Mouse (Mus musculus): ENCODE data around the gene Fbxo9.
"Not testable (repeated sequence)": the region's sequence is repeated elsewhere in the genome, so short reads cannot be mapped to it uniquely, and the experiment has no call there.

Gene Fbxo9

GRCm38 (mm10) chr9:78107912-78108795, 711 bp downstream of the Fbxo9 start:
- peak; percentile 84 for DNase-seq

- no peak for DNase-seq
Observed at GRCm38 (mm10) chr9:78107582-78107911, 1.3 kb downstream of the Fbxo9 start.

- peak; percentile 42 for DNase-seq
Observed at GRCm38 (mm10) chr9:78106821-78107220, 2.0 kb downstream of the Fbxo9 start.

- no peak for DNase-seq
Observed at GRCm38 (mm10) chr9:78105501-78105932, 3.3 kb downstream of the Fbxo9 start.

- no peak for DNase-seq
Observed at GRCm38 (mm10) chr9:78104973-78105372, 3.9 kb downstream of the Fbxo9 start.

GRCm38 (mm10) chr9:78103965-78104560, 4.8 kb downstream of the Fbxo9 start:
- no peak for DNase-seq

GRCm38 (mm10) chr9:78101431-78101830, 7.4 kb downstream of the Fbxo9 start:
- no peak for DNase-seq

GRCm38 (mm10) chr9:78100956-78101355, 7.9 kb downstream of the Fbxo9 start:
- no peak for DNase-seq

GRCm38 (mm10) chr9:78096376-78096775, 12.5 kb downstream of the Fbxo9 start:
- DNase-seq: no peak

- no peak for DNase-seq
Observed at GRCm38 (mm10) chr9:78095686-78096085, 13.2 kb downstream of the Fbxo9 start.

- DNase-seq: no peak
Observed at GRCm38 (mm10) chr9:78090596-78090995, 18.3 kb downstream of the Fbxo9 start.

- no peak for DNase-seq
Observed at GRCm38 (mm10) chr9:78089906-78090305, 19.0 kb downstream of the Fbxo9 start.

GRCm38 (mm10) chr9:78088971-78089370, 19.9 kb downstream of the Fbxo9 start:
- DNase-seq: no peak

GRCm38 (mm10) chr9:78088521-78088920, 20.3 kb downstream of the Fbxo9 start:
- DNase-seq: no peak

GRCm38 (mm10) chr9:78087751-78088150, 21.1 kb downstream of the Fbxo9 start:
- DNase-seq: no peak

GRCm38 (mm10) chr9:78085722-78086287, 23.1 kb downstream of the Fbxo9 start:
- no peak for DNase-seq

GRCm38 (mm10) chr9:78084341-78084740, 24.5 kb downstream of the Fbxo9 start:
- no peak for DNase-seq

GRCm38 (mm10) chr9:78081835-78082234, 27.0 kb downstream of the Fbxo9 start:
- DNase-seq: no peak

GRCm38 (mm10) chr9:78078240-78078639, 30.6 kb downstream of the Fbxo9 start:
- DNase-seq: no peak

- no peak for DNase-seq
Observed at GRCm38 (mm10) chr9:78075256-78075655, 33.6 kb downstream of the Fbxo9 start.

GRCm38 (mm10) chr9:78073713-78074340, 35.0 kb downstream of the Fbxo9 start:
- DNase-seq: no peak

GRCm38 (mm10) chr9:78073291-78073690, 35.6 kb downstream of the Fbxo9 start:
- not testable (repeated sequence) for DNase-seq

- DNase-seq: no peak
Observed at GRCm38 (mm10) chr9:78071626-78072025, 37.2 kb downstream of the Fbxo9 start.

- DNase-seq: no peak
Observed at GRCm38 (mm10) chr9:78070496-78070895, 38.4 kb downstream of the Fbxo9 start.
